Mouse (Mus musculus): ENCODE data around the gene Cnr2. TPM values are rescaled to one million over a fixed set of nuclear protein-coding genes. Genes with fewer than 3 reads are reported as not detected.

The Cnr2 gene
- total RNA-seq, 2 experiments from 2014 or later = 3.8 to 4.1 TPM

DNA sequence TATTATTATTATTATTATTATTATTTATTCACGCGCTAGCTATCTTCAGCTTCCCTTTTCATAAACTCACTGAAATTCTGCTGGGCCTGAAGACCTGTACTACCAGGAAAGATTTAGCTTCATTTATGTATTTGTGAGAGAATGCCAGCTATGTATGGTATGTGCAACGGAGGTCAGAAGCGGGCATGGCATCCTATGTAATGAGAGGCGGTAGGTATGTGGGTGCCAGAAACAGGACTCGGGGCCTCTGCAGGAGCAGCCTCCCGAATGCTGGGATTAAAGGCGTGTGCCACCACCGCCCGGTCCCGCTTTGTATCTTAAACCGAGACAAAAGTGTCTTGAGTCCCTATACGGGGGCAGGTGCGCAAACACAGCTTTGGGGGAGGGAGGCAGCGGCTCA lies 67.8 kb downstream of the Cnr2 start:
- DNase-seq (ENCODE audit: low spot score in 2 of 2) = no peak

DNA sequence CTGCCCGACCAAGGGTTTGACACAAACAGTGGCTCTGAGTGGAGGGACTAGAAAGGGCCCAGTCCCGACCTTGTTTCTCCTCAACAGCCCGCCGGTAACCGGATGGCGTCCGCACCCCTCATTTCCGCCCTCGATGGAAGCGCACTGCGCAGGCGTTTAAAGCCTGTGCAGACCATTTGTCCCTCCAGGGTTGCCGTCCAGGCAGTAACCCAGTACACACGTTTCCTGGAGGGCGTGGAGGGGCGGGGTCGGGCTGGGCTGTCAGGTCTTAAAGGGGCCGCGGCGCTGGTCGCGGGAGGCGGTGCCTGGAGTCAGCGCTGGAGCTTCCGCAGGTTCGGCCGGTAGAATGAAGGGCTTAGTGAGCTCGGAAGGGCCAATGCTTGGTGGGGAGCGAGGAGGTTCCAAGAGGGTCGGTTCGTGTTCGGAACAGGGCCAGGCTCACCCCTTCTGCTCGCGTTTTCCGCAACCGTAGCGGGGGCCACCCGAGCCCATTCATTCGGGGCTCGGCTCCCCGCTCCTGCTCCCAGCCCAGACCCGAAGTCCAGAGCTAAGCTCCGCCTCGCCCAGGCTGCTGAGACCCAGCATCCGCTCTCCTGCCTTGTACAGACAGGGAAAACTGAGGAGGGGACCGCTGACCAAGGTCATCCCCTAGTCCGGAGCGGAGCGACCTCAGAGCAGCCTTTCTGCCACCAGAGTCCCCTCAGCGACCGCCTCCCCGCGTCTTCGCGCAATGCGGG lies 68.4 kb downstream of the Cnr2 start, which contains the start of gene Gale:
TSS of gene Gale (plus strand) at position 271 of the 737 bp plus-strand sequence.
- DNase-seq (ENCODE audit: low spot score in 2 of 2) = peak; percentile 83 to 88

DNA sequence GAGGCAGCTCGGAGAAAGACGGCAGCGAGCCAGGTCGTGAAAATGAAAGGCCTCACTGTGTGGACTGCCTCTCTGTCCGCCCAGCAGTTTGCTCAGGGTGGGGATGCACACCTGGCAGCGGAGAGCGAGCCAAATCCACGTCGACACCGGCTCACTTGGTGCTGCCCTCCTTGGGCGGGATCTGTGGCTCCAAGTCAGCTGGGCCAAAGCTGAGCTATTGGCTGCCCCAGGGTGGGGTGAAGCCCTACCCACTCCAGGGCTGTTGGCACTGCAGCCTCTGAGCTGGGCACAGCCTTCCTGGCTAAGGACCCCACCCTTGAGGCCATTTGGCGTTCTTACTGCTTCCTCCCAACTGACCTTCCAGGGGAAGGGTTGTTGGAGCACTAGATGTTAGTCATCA lies 69.2 kb downstream of the Cnr2 start:
- no peak for DNase-seq (ENCODE audit: low spot score in 2 of 2)

DNA sequence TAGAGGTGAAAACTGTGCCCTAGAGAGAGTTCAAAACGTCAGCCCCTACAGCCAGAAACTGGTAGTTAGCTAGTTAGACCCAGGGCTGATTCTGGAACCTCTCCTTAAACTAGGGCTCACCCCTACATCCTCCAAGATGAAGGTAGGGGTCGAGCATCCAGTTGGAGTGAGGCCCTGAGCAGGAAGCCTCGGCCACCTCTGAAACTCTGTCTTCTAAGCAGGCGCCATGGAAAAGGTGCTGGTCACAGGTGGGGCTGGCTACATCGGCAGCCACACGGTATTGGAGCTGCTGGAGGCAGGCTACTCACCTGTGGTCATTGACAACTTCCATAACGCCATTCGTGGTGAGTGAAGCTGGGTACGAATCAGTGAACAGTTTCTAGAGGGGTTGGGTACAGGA lies 69.9 kb downstream of the Cnr2 start:
- no peak for DNase-seq (ENCODE audit: low spot score in 2 of 2)

DNA sequence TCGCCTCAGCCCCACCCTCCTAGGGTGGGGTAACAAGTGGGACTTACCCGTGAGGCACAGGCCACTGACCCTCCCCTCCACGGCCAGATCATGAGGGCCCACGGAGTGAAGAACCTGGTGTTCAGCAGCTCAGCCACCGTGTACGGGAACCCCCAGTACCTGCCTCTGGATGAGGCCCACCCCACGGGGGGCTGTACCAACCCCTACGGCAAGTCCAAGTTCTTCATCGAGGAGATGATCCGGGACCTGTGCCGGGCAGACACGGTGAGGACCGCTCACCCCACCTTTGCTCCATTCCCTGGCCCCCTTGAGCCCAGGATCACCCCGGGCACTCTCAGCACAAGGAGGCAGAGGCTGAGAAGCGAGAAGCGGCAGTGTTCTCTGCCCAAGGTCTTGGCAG lies 71.1 kb downstream of the Cnr2 start:
- DNase-seq (ENCODE audit: low spot score in 2 of 2) = no peak

DNA sequence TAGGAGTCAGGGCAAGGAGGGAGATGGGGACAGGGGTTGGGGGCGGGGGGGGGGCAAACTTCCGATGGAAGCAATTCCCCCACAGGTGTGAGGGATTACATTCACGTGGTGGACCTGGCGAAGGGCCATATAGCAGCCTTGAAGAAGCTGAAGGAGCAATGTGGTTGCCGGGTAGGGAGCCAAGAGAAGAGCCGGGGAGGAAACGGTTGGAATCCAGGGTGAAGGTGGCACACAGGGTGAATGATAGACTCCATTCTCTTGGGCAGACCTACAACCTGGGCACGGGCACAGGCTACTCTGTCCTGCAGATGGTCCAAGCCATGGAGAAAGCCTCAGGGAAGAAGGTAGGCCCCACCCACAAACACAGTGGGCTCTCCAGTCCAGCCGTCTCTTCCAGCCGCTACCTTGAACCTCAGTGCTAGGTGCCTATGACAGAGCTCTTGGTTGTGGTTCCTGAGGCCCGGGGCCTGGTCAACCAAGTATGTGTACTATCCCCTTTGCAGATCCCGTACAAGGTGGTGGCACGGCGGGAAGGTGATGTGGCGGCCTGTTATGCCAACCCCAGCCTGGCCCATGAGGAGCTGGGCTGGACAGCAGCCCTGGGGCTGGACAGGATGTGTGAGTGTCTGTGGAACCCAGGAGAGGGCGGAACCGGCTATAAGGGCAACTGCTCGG lies 72.0 kb downstream of the Cnr2 start:
- no peak for DNase-seq (ENCODE audit: low spot score in 2 of 2)

DNA sequence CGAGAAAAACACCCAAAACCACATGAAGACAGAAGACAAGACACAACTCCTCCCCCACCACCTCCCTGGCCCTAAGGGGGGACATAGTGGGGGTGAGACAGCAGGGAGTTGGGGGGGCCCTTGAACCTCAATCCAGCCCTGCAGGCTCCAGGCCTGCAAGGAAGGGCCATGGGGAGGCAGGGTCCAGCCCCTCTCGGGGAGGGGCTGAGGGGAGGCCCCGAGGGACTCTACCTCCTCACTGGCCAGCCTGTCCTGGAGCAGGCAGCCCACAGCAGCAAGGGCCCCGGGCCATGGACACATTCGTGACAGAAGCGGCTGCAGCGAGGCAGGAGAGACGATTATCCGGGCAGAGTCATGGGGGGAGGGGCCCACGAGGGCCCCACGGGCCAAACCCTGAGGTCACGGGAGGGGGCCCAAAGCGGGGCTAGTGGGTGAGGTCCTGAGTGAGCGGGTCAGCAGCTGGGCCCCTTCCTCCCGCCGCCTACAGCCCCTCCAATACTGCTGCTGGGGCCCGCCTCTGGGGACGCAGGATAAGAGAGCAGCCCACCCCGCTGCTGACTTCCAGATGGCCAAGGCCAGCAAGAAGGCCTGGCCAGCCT lies 73.2 kb downstream of the Cnr2 start:
- DNase-seq (ENCODE audit: low spot score in 2 of 2) = no peak

DNA sequence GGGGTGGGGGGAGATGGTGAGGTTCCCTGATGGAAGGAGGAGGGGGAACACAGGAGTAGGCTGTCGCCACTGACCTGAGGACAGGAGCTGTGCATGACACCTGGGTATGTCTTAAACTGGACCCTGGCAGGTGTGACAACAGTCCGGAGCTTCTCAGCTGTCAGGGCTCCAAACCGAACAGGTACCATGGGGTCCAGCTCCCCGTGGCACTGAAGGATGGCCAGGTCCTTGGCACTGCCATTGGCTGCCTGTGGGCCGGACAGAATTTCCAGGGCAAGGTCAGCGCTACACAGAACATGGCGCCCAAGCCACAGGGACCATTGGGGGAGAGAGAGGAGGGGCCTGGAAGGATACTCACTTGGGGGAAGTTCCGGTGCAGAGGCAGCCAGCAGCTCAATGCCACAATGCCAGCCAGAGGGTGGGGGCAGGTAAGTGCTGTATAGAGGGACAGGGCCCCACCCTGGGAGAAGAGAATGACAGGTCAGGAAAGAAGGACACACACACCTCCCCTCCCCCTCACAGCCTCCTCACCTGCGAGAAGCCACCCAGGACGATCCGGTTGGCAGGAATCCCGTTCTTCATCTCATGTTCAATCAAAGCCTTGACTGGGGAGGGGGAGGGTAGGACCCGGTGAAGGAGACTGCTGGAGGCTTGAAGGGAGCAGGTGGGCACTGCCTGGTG lies 74.0 kb downstream of the Cnr2 start:
- DNase-seq (ENCODE audit: low spot score in 2 of 2) = no peak

Other genes with a start within 250 kb of the Cnr2 start
- gene Ifnlr1, start 209.1 kb upstream of the Cnr2 start, total RNA-seq (2021) = 1 to 10 TPM in 1 of 2 experiments, under 1 TPM in 1; 0.68 to 1.1 TPM
- 1 to 10 TPM; 3.7 to 3.8 TPM for gene Il22ra1, start 167.2 kb upstream of the Cnr2 start, total RNA-seq (2021)
- gene Myom3, start 135.7 kb upstream of the Cnr2 start, total RNA-seq (2021) = 1 to 10 TPM; 3.5 to 9.2 TPM
- gene Srsf10, start 39.6 kb upstream of the Cnr2 start, total RNA-seq (2021) = 100 to 1,000 TPM; 145 to 183 TPM
- 100 to 1,000 TPM; 152 to 159 TPM for gene Pnrc2, start 21.5 kb upstream of the Cnr2 start, total RNA-seq (2021)
- 10 to 100 TPM; 88.2 to 99.0 TPM for gene Fuca1, start 25.3 kb downstream of the Cnr2 start, total RNA-seq (2021)
- gene Hmgcl, start 51.1 kb downstream of the Cnr2 start, total RNA-seq (2021) = 10 to 100 TPM; 48.9 to 65.6 TPM
- 10 to 100 TPM; 17.7 to 24.6 TPM for gene Gale, start 68.3 kb downstream of the Cnr2 start, total RNA-seq (2021)
- gene Lypla2, start 77.2 kb downstream of the Cnr2 start, total RNA-seq (2021) = 10 to 100 TPM; 64.7 to 65.4 TPM
- 10 to 100 TPM; 35.2 to 39.2 TPM for gene Pithd1, start 91.9 kb downstream of the Cnr2 start, total RNA-seq (2021)
- 10 to 100 TPM; 50.6 to 50.7 TPM for gene Eloa, start 126.4 kb downstream of the Cnr2 start, total RNA-seq (2021)
- gene Rpl11, start 158.0 kb downstream of the Cnr2 start, total RNA-seq (2021) = 100 to 1,000 TPM; 700 to 707 TPM
- 10 to 100 TPM; 97.4 to 99.5 TPM for gene Id3, start 248.1 kb downstream of the Cnr2 start, total RNA-seq (2021)